Mouse (Mus musculus) CH12.LX (cell line): ENCODE results near the gene Shisa8.

Experiments
- CTCF ChIP-seq, 2 experiments: IDR thresholded peaks in 1 of 2; conservative IDR thresholded peaks in 1 of 2; 2 replicates each; pipeline ENCODE4 v1.5.1; 2011 to 2012; ENCODE audit warnings: low read depth in 2 of 2, low read length in 2 of 2, improper control_type of control experiment in 1 of 2, inconsistent platforms in 1 of 2, mild to moderate bottlenecking in 1 of 2, moderate library complexity in 1 of 2
- JUND ChIP-seq: conservative IDR thresholded peaks from 2 replicates; pipeline ENCODE4 v1.6.1; 2011; ENCODE audit warnings: low read depth, low read length, improper control_type of control experiment
- POLR2A ChIP-seq: IDR thresholded peaks from 2 replicates; pipeline ENCODE4 v1.6.1; 2011; ENCODE audit warnings: low read depth, mild to moderate bottlenecking, improper control_type of control experiment, low read length
- POLR2AphosphoS2 ChIP-seq: IDR thresholded peaks from 2 replicates; pipeline ENCODE4 v1.6.1; 2011; ENCODE audit warnings: low read depth, low read length, improper control_type of control experiment
- TCF12 ChIP-seq: IDR thresholded peaks from 2 replicates; pipeline ENCODE4 v1.6.1; 2014; ENCODE audit warnings: low read depth, mild to moderate bottlenecking, inconsistent platforms, low read length, improper control_type of control experiment
- ZMIZ1 ChIP-seq: IDR thresholded peaks from 2 replicates; pipeline ENCODE4 v1.6.1; 2012; ENCODE audit warnings: low read depth, mild to moderate bottlenecking, inconsistent platforms, low read length, improper control_type of control experiment

GRCm38 (mm10) chr15:82243311-82243710 lies 30.7 kb upstream of the Shisa8 start:
- TF ChIP-seq TCF12 (no peak), JUND (no peak), CTCF (conservative IDR thresholded peaks at IDR 0.05 in 1 of 2, IDR thresholded peaks at IDR 0.05 in 1 of 2; ENCODE audit: low read depth in 2 of 2, low read length in 2 of 2) (0 out of 4 replicates have a peak, but pooled peaks of 1 of the 2 experiments have one; percentile 5), POLR2A (no peak), POLR2AphosphoS2 (no peak), ZMIZ1 (no peak)
